Mouse (Mus musculus) forebrain, embryonic 12.5 days (tissue): ENCODE data around the gene Zfp385c. TPM values are rescaled to one million over a fixed set of nuclear protein-coding genes. Genes with fewer than 3 reads are reported as not detected.
A peak's percentile ranks its signal among the peaks of the same experiment; 100 is the strongest.

ENCODE experiments used
- ATAC-seq: fragments of 200-750 bp; cut with Nextera tagmentation; 2 replicates; pipeline ENCODE4 v1.8.0; 2017; ENCODE audit warnings: moderate TSS enrichment; ENCODE audit not compliant: low FRiP score
- H3K27ac ChIP-seq: fragments of 300-500 bp; sonication (generic); 2 replicates; pipeline ENCODE4 v1.5.1; 2016; ENCODE audit warnings: mild to moderate bottlenecking
- H3K27me3 ChIP-seq: fragments of 300-500 bp; sonication (generic); 2 replicates; pipeline ENCODE4 v1.6.1; 2016; ENCODE audit warnings: mild to moderate bottlenecking
- H3K36me3 ChIP-seq: fragments of 300-500 bp; sonication (generic); replicated peaks from 2 replicates; pipeline ENCODE4 v1.6.1; 2016; ENCODE audit warnings: mild to moderate bottlenecking
- H3K4me1 ChIP-seq: fragments of 300-500 bp; sonication (generic); 2 replicates; pipeline ENCODE4 v1.6.1; 2016
- H3K4me2 ChIP-seq: fragments of 300-500 bp; sonication (generic); 2 replicates; pipeline ENCODE4 v1.6.1; 2016; ENCODE audit warnings: mild to moderate bottlenecking, moderate library complexity
- H3K4me3 ChIP-seq: fragments of 300-500 bp; sonication (generic); replicated peaks from 2 replicates; pipeline ENCODE4 v1.5.1; 2016; ENCODE audit warnings: mild to moderate bottlenecking
- H3K9ac ChIP-seq: fragments of 300-500 bp; sonication (generic); 2 replicates; pipeline ENCODE4 v1.6.1; 2016; ENCODE audit warnings: mild to moderate bottlenecking
- H3K9me3 ChIP-seq: fragments of 300-500 bp; sonication (generic); 2 replicates; pipeline ENCODE4 v1.6.1; 2016
- WGBS: fragments of 180-500 bp; shearing (Covaris S2); methylation state at CpG from one replicate; pipeline ENCODE4 v1.1.7; 2016; 5-methylcytosine and 5-hydroxymethylcytosine counted together
- polyA plus RNA-seq: library from polyadenylated mRNA; unstranded; fragments of >200 nt; fragmentation: Nextera tagmentation; extraction: Ambion mirVana; gene quantifications from 2 replicates; pipeline ENCODE4 v1.2.1, GENCODE M21; 2016

The Zfp385c gene
- 0.12 and 0.61 TPM in 2 replicates for polyA plus RNA-seq

DNA sequence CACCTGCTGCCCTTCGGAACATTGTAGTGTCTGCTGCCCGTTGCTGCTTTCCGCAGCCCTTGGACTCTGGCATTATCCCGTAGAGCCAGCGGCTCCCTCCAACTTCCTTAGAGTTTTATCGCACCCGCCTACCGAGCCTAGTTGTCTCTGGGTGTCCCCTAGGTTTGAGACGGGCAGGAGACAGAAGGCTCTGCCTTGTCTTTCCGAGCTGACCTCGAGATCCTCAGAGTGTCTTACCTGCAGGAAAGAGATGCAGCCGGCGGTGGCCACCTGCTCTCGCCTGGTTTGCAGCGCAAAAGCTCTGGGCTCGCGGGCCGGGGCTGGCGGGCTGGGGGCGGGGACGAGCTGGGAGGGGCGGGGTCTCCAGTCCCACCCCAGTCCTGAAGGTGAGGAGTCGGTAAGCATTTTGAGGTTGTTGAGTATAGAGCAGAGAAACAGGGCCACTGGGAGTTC lies at the start of gene Zfp385c:
TSS of gene Zfp385c (minus strand) at position 292 of the 453 bp plus-strand sequence.
- H3K36me3 ChIP-seq: no peaks in the 10 kb centered on the region
- peaks cover 12% of the 10 kb centered on the region for H3K4me1 ChIP-seq
- 0 out of 2 replicates have a peak within 1 kb of the TSS, but pooled peaks have one; percentile 25 for H3K9ac ChIP-seq
- no peak within 1 kb of the TSS for H3K27ac ChIP-seq
- WGBS: 2% methylated on average over 23 of the region's 23 CpGs
- H3K27me3 ChIP-seq: peaks cover 41% of the 10 kb centered on the region
- peak within 1 kb of the TSS; percentile 29 for H3K4me3 ChIP-seq
- peak within 1 kb of the TSS; percentile 52 for H3K4me2 ChIP-seq
- ATAC-seq: no peak
- H3K9me3 ChIP-seq: no peaks in the 10 kb centered on the region

DNA sequence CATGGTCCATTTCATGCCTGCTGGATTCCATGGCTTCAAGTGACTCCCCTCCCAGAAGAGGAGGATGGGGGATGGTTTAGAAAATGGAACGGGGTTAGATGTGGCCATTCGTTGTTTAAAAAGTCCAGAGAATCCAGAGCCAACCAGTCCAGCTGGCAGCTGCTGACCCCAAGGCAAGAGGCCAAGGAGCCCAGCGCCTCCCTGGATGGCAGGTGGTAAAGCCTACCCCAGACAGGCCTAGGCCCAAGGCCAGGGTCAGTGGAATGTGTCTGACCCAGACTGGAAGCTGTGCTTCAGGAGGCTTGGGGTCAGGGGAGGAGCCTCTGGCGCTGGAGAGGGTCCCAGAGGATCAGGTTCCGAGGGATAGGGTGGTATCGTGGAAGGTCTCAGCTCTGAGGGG lies 49.1 kb upstream of the Zfp385c start:
- H3K36me3 ChIP-seq: no peaks in the 10 kb centered on the region
- WGBS: 81% methylated on average over 6 of the region's 6 CpGs
- H3K27me3 ChIP-seq: peaks cover 9% of the 10 kb centered on the region
- no peak overlapping the region for H3K4me3 ChIP-seq
- H3K4me1 ChIP-seq: peaks cover 22% of the 10 kb centered on the region
- H3K4me2 ChIP-seq: no peak overlapping the region
- no peak for ATAC-seq
- H3K9ac ChIP-seq: no peak overlapping the region
- no peaks in the 10 kb centered on the region for H3K9me3 ChIP-seq
- no peak overlapping the region for H3K27ac ChIP-seq

DNA sequence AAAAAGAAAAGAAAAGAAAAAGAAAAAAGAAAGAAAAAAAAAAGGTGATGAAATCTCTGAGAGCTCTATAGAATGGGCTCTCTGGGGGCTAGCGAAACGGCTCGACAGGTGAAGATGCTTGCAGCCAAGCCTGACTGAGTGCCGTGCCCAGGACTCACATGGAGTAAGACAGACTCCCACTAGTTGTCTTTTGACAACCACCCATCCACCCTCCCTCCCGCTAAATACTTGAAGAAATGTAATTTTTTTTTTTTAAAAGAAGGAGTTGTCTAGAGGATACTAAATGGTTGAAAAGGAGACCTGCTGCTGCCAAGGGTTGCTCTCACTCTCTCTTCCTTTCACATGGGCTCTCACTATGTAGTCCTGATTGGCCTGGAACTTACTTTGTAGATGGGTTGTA lies 46.5 kb upstream of the Zfp385c start:
- peaks cover 9% of the 10 kb centered on the region for H3K27me3 ChIP-seq
- H3K36me3 ChIP-seq: no peaks in the 10 kb centered on the region
- no peak overlapping the region for H3K27ac ChIP-seq
- ATAC-seq: peak; percentile 10; the same call in 1 of the 2 replicates
- H3K9me3 ChIP-seq: no peaks in the 10 kb centered on the region
- 0 out of 2 replicates have a peak overlapping the region, but pooled peaks have one; percentile 18 for H3K9ac ChIP-seq
- H3K4me1 ChIP-seq: peaks cover 24% of the 10 kb centered on the region
- peak overlapping the region; percentile 60 for H3K4me2 ChIP-seq
- peak overlapping the region; percentile 89 for H3K4me3 ChIP-seq
- 10% methylated on average over 5 of the region's 5 CpGs for WGBS

DNA sequence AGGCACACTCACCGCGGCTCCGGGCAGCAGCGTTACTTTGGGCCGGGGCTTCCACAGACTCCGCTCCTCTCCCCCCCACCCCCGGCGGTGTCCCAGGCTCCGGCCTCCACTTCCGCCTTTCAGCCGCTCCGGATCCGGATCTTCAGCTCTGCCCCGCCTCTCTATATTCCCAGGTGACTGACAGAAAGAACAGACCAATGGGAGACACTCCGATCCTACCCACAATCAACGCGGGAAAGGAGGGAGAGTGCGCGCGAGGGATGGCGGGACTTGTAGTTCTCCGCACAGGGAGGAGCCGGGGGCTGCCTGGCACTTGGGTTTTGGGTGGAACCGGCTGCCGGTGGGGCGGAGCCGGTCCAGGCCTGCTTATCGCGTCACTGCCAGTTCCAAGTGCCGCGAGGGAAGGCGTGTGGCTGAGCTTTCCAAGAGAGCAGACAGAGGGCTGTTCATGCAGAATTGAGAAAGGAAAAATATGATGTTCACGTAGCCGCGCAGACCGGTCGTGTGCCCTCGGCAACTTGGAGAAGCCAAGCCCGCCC lies 45.9 kb upstream of the Zfp385c start, which contains the start of gene Rab5c:
TSS of gene Rab5c (minus strand) at position 150 of the 539 bp plus-strand sequence.
- peak within 1 kb of the TSS; percentile 89 for H3K4me3 ChIP-seq
- ATAC-seq: peak; percentile 99
- under 1% methylated on average over 39 of the region's 39 CpGs for WGBS
- peaks cover 9% of the 10 kb centered on the region for H3K27me3 ChIP-seq
- peaks cover 24% of the 10 kb centered on the region for H3K4me1 ChIP-seq
- no peaks in the 10 kb centered on the region for H3K9me3 ChIP-seq
- H3K4me2 ChIP-seq: peak within 1 kb of the TSS; percentile 94
- peak within 1 kb of the TSS; percentile 75 for H3K27ac ChIP-seq
- H3K36me3 ChIP-seq: no peaks in the 10 kb centered on the region
- peak within 1 kb of the TSS; percentile 92 for H3K9ac ChIP-seq

DNA sequence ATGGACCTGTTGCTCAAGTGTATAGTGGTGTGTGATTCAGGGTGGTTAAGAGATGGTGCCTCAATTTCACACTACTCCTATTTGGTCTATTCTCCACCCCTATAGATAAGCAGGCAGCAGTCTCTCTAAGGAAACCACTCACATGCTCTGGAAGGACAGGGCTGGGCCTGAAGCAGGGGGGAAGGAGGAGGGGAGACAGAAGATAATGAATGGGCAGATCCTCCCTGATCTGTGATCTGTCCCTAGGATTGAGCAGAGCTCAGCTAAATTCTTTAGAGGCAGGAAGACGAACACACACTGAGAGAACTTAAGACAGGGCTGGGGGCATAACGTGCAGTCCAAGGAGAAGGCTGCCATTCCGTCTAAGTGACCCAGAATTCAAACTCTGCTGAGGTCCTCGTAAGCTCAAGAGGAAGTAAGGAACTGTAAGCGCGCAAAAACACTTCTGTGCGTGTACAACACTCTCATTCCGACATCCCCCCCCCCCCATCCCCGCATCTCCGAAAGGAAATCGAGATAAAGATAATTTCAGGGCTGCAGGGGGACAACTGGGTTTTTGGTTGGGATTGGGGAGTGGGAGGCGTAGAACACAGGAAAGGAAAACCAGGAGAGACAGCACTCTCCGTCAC lies 45.0 kb upstream of the Zfp385c start:
- no peak overlapping the region for H3K27ac ChIP-seq
- peaks cover 9% of the 10 kb centered on the region for H3K27me3 ChIP-seq
- WGBS: 3% methylated on average over 13 of the region's 13 CpGs
- peak overlapping the region; percentile 94 for H3K4me2 ChIP-seq
- H3K4me1 ChIP-seq: peaks cover 24% of the 10 kb centered on the region
- no peaks in the 10 kb centered on the region for H3K36me3 ChIP-seq
- no peaks in the 10 kb centered on the region for H3K9me3 ChIP-seq
- no peak for ATAC-seq
- peak overlapping the region; percentile 89 for H3K4me3 ChIP-seq
- H3K9ac ChIP-seq: peak overlapping the region; percentile 92

DNA sequence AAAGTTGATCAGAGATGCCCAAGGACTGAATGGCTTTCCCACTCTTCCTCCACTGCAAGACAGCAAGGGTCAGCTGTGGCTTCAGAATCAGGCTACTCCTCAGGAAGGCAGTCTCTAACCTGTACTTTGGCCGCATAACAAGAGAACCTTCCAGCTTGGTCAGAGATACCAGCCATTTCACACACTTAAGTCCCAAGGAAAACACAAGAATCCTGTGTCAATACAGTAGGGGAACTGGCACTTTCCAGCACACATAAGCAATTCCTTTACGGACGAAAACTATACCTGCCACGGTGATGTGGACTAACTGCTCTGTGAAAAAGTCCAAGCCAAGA lies 44.5 kb upstream of the Zfp385c start:
- H3K9ac ChIP-seq: peak overlapping the region; percentile 92; the same call in 1 of the 2 replicates
- no peaks in the 10 kb centered on the region for H3K9me3 ChIP-seq
- WGBS: 85% methylated on average over 4 of the region's 4 CpGs
- H3K4me2 ChIP-seq: peak overlapping the region; percentile 94
- 0 out of 2 replicates have a peak, but pooled peaks cover 3% of the 10 kb centered on the region for H3K36me3 ChIP-seq
- peak overlapping the region; percentile 89 for H3K4me3 ChIP-seq
- H3K4me1 ChIP-seq: peaks cover 24% of the 10 kb centered on the region
- peaks cover 9% of the 10 kb centered on the region; the same call in 1 of the 2 replicates for H3K27me3 ChIP-seq
- H3K27ac ChIP-seq: no peak overlapping the region
- ATAC-seq: no peak

DNA sequence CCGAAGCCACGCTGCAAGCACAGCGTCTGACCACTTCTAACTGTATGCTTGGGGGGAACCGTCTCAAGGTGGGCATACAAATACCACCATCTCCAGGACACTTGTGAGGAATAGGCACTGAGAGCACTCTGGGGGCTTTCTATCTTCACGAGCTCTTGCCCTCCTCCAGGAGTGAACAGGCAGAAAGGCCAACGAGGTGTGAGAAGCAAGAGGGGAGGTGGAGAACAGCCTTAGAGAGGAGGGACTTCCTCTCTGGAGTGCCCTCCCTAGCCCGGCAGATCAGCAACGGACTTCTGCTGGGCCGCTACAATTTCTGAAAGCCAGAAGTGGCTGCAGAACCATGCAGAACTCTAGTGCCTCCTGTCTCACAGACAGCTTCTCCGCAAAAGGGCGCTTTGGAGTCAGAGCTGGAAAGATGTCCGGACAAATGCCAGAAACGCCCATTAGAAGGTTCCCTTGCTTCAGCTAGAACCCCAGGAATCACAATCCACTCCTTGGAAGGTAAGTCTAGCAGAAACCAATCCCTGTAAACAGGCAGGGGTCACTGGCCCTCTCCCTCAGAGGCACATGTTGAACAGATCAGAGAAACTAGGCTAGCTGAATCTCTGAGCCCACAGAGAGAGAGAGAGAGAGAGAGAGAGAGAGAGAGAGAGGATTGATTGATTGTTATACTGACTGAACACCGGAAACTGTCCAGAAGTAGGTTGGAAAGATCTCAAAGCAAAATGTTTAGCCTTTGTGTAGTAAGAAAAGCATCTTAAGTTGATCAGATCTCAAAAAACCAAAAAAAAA lies 43.9 kb upstream of the Zfp385c start:
- Histone ChIP-seq H3K27me3 (peaks cover 9% of the 10 kb centered on the region; the same call in 1 of the 2 replicates), H3K4me1 (peaks cover 24% of the 10 kb centered on the region), H3K27ac (no peak overlapping the region), H3K36me3 (0 out of 2 replicates have a peak, but pooled peaks cover 3% of the 10 kb centered on the region), H3K9me3 (no peaks in the 10 kb centered on the region), H3K9ac (peak overlapping the region; percentile 17), H3K4me2 (peak overlapping the region; percentile 94; the same call in 1 of the 2 replicates), H3K4me3 (no peak overlapping the region)
- 86% methylated on average over 14 of the region's 14 CpGs for WGBS
- ATAC-seq: no peak

DNA sequence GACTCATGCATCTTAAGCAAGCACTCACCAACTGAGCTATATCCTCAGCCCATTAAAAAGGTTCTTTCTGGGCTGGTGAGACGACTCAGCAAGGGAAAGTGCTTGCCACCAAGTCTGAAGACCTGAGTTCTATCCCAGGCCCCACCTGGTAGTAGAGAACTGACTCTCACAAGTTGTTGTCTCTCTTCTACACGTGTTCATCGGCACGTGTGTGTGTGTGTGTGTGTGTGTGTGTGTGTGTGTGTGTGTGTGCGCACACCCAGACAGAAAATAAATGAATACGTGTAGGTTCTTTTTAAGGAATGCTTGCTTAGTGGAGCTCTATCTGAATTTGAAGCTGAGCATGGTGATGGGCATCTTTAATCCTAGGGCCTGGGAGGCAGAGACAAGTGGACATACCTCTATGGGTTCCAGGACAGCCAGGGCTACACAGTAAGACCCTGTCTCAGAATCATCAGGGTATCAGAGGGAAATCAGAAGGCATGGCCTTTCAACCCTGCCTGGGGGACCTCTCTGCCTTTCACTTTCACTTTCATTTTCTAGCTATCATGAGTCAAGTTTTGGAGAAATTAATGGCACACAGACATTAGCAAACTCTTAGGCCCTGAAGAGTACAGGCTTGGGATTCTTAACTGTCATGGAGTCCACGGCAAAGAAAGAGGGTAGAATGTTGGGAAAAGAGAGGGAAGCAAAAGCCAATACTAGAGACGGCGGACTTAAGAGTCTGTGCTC lies 43.0 kb upstream of the Zfp385c start:
- Histone ChIP-seq H3K4me3 (no peak overlapping the region), H3K9me3 (no peaks in the 10 kb centered on the region), H3K4me1 (peaks cover 28% of the 10 kb centered on the region), H3K36me3 (0 out of 2 replicates have a peak, but pooled peaks cover 3% of the 10 kb centered on the region), H3K9ac (peak overlapping the region; percentile 17; the same call in 1 of the 2 replicates), H3K27me3 (peaks cover 6% of the 10 kb centered on the region; the same call in 1 of the 2 replicates), H3K27ac (no peak overlapping the region), H3K4me2 (peak overlapping the region; percentile 4; the same call in 1 of the 2 replicates)
- WGBS: 93% methylated on average over 9 of the region's 9 CpGs
- ATAC-seq: no peak

DNA sequence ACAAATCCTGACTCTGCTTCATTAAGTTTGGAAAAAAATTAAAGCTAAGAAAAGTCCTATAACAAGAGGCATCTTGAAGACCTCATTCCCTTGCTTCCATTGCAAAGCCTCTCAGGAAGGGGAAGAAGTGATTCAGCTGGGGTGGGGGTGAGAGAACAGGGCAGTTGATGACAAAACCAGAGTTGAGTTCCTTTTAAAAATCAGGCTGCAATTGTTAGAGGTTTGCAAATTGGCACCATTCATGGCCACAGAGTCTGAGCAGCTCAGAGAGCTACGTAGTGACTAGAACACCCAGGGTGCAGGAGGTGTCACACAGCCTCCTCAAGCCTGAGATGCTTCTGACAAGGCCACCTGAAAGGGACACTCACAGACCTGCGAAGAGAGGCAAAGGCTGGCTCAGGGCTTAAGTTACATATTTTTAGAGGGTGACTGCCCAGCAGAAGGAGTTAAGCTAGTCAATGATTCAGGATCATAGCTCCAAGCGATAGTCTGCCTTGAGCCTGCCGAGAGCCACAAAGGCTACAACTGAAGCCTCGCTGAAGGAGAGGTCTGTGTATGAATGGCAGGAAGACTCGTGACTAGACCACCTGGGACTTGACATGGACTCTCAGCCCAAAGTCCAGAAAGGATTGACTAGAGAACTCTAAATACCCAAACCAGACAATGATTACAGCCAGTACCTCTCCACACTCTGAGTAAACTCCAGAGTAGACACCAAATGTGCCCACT lies 38.4 kb upstream of the Zfp385c start:
- ATAC-seq: no peak
- Histone ChIP-seq H3K9ac (no peak overlapping the region), H3K36me3 (peaks cover 15% of the 10 kb centered on the region; the same call in 1 of the 2 replicates), H3K27ac (no peak overlapping the region), H3K4me2 (no peak overlapping the region), H3K9me3 (no peaks in the 10 kb centered on the region), H3K27me3 (no peaks in the 10 kb centered on the region), H3K4me1 (0 out of 2 replicates have a peak, but pooled peaks cover 3% of the 10 kb centered on the region), H3K4me3 (no peak overlapping the region)
- 91% methylated on average over 6 of the region's 6 CpGs for WGBS

DNA sequence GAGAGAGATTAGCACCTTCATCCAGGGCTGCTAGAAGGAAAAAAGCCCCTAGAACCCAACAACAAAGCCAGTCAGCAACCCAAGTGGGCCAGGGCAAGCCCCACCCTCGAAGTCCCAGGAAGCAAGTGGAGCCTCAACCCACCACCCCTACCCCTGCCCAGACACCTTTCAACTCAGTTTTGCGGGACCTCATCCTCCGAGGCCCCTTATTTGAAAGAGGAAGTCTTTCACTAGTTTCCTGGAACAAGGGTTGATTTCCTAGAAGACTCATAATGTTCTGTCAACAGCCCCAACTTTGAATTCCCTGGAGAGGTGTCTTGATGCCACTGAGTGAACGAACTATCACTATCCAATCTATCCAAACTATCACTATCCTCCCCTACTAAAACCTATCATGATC lies 37.7 kb upstream of the Zfp385c start:
- no peak for ATAC-seq
- H3K4me3 ChIP-seq: no peak overlapping the region
- H3K27ac ChIP-seq: no peak overlapping the region
- H3K9me3 ChIP-seq: no peaks in the 10 kb centered on the region
- 97% methylated on average over 4 of the region's 4 CpGs for whole genome bisulfite sequencing
- no peak overlapping the region for H3K9ac ChIP-seq
- H3K36me3 ChIP-seq: peaks cover 15% of the 10 kb centered on the region; the same call in 1 of the 2 replicates
- 0 out of 2 replicates have a peak, but pooled peaks cover 3% of the 10 kb centered on the region for H3K4me1 ChIP-seq
- H3K4me2 ChIP-seq: no peak overlapping the region
- no peaks in the 10 kb centered on the region for H3K27me3 ChIP-seq

DNA sequence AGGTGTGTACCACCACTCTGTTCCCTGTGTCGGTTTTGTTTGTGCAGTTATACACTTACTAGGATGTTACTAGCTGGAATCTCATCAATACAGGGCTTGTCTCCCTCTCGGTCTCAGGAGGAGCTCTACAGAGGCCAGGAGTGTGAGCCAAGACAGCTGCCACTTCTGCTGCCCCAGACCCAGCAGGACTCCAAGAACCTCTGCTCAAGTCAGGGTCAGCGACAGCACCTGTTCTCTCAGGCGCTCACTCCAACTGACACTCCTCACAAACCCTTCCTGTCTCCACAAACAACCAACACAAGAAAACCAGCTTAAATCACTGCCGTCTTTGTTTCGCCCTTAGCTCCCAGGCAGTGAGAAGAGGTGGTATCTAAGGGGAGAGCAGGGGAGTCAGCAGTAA lies 36.3 kb upstream of the Zfp385c start:
- ATAC-seq: no peak
- H3K9me3 ChIP-seq: no peaks in the 10 kb centered on the region
- no peak overlapping the region for H3K27ac ChIP-seq
- 0 out of 2 replicates have a peak, but pooled peaks cover 3% of the 10 kb centered on the region for H3K4me1 ChIP-seq
- H3K36me3 ChIP-seq: peaks cover 15% of the 10 kb centered on the region; the same call in 1 of the 2 replicates
- 90% methylated on average over 6 of the region's 6 CpGs for WGBS
- no peak overlapping the region for H3K4me3 ChIP-seq
- H3K27me3 ChIP-seq: no peaks in the 10 kb centered on the region
- no peak overlapping the region for H3K4me2 ChIP-seq
- H3K9ac ChIP-seq: no peak overlapping the region
